Mouse (Mus musculus) mesoderm, embryonic 11.5 days (tissue): ENCODE measurements at regions not wholly inside any gene's neighbourhood (a gene's known extent, or its start where the extent isn't known, plus 50 kb on each side); places are given as distances from the start of the nearest gene placed in this dataset.

Experiments
- DNase-seq: peaks from one replicate; pipeline ENCODE4 v3.0.0-alpha.2; 2012; ENCODE audit warnings: low read depth, low spot score

GRCm38 (mm10) chr1:65439129-65439528 lies 157.3 kb downstream of the Pth2r start:
- no peak for DNase-seq

DNA sequence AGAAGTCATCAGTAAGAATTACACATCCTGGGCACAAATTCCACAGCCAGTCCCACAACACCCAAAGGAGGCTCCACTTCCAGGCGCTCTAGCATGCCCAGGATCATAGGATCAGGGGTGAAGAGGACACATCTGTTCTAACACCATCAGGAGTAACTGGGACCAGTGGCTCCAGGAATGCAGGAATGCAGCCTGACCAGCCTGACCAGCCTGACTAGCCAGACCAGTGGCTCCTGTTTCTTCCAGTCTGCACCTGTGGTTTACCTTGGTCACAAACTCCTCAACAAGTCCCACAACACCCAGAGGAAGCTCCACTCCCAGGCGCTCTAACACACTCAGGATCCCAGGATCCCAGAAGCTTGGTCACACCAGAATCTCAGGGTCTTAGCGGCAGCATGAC lies 158.3 kb downstream of the Pth2r start:
- DNase-seq = peak; percentile 4
